Mouse (Mus musculus): ENCODE results near the gene Vill. TPM values are rescaled to one million over a fixed set of nuclear protein-coding genes. Genes with fewer than 3 reads are reported as not detected.

The Vill gene
- polyA plus RNA-seq, 1 experiment, result 4.3 TPM

GRCm38 (mm10) chr9:119090462-119090861 lies 37.9 kb downstream of the Vill start:
- Histone ChIP-seq H3K36me3 (ENCODE audit: control insufficient read depth, insufficient read depth, low read length) (no peaks in the 10 kb centered on the region), H3K27me3 (ENCODE audit: control insufficient read depth, insufficient read depth, low read length) (peaks cover 17% of the 10 kb centered on the region), H3K27ac (ENCODE audit: insufficient read depth, low read depth, low read length) (no peak overlapping the region), H3K4me1 (ENCODE audit: control insufficient read depth, insufficient read depth, insufficient read length, low read length) (peaks cover 17% of the 10 kb centered on the region), H3K4me3 (ENCODE audit: low read depth, low read length) (no peak overlapping the region)
- TF ChIP-seq POLR2A (IDR thresholded peaks at IDR 0.05; ENCODE audit: low read depth, low read length), result no peak
- no peak for TF ChIP-seq CTCF (IDR thresholded peaks at IDR 0.05; ENCODE audit: extremely low read depth, insufficient read length, insufficient replicate concordance, low read depth, low read length)
- WGBS, result 85% methylated on average over 5 of the region's 5 CpGs

DNA sequence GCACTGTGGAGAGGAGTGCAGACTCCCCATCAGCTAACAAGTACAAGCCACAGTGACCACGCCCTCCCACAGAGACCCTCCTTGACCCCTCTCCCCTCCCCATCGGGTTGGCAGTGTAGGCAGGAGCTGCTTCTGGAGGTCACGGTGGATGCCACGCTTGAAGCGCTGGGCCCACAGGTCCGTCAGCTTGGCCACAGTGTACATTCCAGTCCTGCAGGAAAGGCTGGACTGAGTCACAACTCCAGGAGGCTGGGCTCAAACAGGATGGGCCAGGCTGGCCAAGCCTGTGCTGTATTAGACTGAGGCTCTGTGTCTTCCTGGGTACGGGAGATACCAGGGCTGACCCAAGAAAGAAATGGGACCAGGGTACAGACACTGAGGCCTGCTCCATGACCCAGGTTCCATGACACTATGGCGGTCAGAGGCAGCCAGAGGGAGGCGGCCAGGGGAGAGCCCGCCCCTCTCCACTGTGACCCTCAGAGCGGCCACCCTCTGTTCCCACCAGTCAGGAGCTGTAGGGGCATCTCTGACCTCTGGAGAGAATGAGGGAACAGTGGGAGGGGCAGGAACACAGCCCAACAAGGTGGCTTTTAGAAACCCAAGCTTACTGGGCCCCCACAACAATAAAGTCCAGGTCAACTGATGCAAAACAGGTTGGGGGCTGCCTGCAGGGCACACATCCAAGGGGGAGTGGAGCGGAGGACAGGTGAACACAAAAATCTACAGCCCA lies 39.2 kb downstream of the Vill start:
- Histone ChIP-seq H3K4me1 (ENCODE audit: control insufficient read depth, insufficient read depth, insufficient read length, low read length) (peaks cover 11% of the 10 kb centered on the region), H3K4me3 (ENCODE audit: low read depth, low read length) (no peak overlapping the region), H3K27ac (ENCODE audit: insufficient read depth, low read depth, low read length) (no peak overlapping the region), H3K36me3 (ENCODE audit: control insufficient read depth, insufficient read depth, low read length) (no peaks in the 10 kb centered on the region), H3K27me3 (ENCODE audit: control insufficient read depth, insufficient read depth, low read length) (peaks cover 17% of the 10 kb centered on the region)
- WGBS, result 71% methylated on average over 12 of the region's 12 CpGs
- no peak for TF ChIP-seq POLR2A (IDR thresholded peaks at IDR 0.05; ENCODE audit: low read depth, low read length)
- no peak for TF ChIP-seq CTCF (IDR thresholded peaks at IDR 0.05; ENCODE audit: extremely low read depth, insufficient read length, insufficient replicate concordance, low read depth, low read length)

DNA sequence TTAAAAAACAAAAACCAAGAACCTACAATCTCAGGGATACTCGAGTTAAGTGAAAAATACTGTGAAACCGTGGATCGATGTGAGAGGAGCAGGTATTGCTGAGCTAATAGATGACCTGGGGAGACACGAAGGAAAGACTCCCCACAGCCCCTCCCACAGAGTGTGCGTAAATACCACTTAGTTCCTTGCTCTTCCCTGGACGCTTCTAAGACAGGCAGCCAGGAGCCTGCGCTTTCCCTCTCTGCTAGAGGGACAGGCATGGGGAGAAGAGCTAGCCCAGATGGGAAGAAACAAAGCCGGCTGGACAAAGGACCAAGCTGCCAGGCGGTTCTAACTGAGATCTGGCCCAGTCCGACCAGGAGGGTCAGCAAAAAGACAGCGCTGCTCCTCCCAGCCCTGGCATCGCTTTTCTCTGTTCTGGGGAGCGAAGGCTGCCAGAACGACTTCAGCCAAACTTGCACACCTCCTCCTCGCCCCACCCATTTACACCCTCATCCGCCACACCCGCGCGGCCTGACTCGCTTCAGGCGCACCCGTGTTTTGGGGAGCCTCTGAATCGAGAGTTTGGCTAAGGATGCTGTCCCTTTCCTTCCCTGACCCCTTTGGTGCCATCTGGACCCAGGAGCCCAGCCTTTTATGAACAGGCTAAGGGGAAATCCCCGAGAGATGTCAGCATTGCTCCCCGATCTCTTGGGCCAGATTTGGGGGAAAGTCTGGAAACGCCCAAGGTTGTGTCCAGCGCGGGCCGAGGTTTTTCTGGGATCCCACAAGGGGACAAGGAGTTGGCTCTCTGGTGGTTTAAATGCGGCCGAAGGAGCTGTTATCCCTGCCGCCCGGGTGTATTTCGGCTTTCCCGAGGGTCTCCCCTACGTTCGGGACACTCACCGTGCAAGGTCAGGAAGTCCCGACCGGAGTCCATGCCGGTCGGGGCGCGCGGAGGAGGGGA lies 40.2 kb downstream of the Vill start:
- WGBS, result 3% methylated on average over 45 of the region's 45 CpGs
- TF ChIP-seq POLR2A (IDR thresholded peaks at IDR 0.05; ENCODE audit: low read depth, low read length) (no peak), CTCF (IDR thresholded peaks at IDR 0.05; ENCODE audit: extremely low read depth, insufficient read length, insufficient replicate concordance, low read depth, low read length) (no peak)
- H3K27ac ChIP-seq (ENCODE audit: insufficient read depth, low read depth, low read length), result no peak overlapping the region
- H3K4me1 ChIP-seq (ENCODE audit: control insufficient read depth, insufficient read depth, insufficient read length, low read length), result peaks cover 7% of the 10 kb centered on the region
- no peaks in the 10 kb centered on the region for H3K36me3 ChIP-seq (ENCODE audit: control insufficient read depth, insufficient read depth, low read length)
- H3K27me3 ChIP-seq (ENCODE audit: control insufficient read depth, insufficient read depth, low read length), result peaks cover 17% of the 10 kb centered on the region
- peak overlapping the region; percentile 61 for H3K4me3 ChIP-seq (ENCODE audit: low read depth, low read length)

- peak; percentile 22; the same call in 1 of the 2 replicates for TF ChIP-seq POLR2A (IDR thresholded peaks at IDR 0.05; ENCODE audit: low read depth, low read length)
- TF ChIP-seq CTCF (IDR thresholded peaks at IDR 0.05; ENCODE audit: extremely low read depth, insufficient read length, insufficient replicate concordance, low read depth, low read length), result no peak
- 18% methylated on average over 45 of the region's 45 CpGs for WGBS
- Histone ChIP-seq H3K4me3 (ENCODE audit: low read depth, low read length) (peak within 1 kb of the TSS; percentile 61), H3K27ac (ENCODE audit: insufficient read depth, low read depth, low read length) (no peak within 1 kb of the TSS), H3K27me3 (ENCODE audit: control insufficient read depth, insufficient read depth, low read length) (peaks cover 17% of the 10 kb centered on the region), H3K36me3 (ENCODE audit: control insufficient read depth, insufficient read depth, low read length) (no peaks in the 10 kb centered on the region), H3K4me1 (ENCODE audit: control insufficient read depth, insufficient read depth, insufficient read length, low read length) (peaks cover 7% of the 10 kb centered on the region)
Observed at GRCm38 (mm10) chr9:119093419-119094295, 41.1 kb downstream of the Vill start, which contains the start of gene Plcd1. Plcd1 (minus strand) TSS chr9:119093502.

DNA sequence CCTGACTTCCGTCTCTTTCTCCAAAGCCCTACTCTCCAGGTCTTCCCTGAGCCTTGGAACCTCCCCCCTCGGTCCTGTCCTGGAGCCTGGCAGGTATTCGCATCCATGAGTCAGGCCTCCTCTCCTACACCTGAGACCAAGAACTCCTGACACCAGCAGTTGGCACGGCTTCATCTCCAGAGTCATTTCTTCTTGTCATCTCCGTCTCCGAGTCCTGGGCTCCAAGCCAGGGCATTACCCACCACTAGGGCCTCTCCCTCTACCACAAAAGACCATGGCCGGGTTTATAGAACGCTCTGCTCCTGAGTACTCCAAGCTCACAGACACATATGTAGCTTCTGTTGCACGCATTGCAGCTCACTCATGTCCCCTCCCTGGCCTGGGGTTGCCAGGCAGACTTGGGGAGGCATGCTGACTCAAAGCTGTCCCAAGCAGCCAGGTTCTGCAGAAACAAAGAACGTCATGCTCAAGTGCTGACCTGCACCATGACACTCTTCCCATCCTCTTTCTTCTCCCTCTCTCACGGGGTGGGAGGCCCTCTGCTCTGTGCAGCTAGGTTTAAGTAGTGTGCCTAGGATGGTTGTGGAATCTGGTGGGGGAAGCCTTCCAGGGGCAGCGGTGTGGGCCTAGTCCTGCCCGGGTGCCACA lies 42.0 kb downstream of the Vill start:
- H3K27ac ChIP-seq (ENCODE audit: insufficient read depth, low read depth, low read length), result no peak overlapping the region
- H3K4me3 ChIP-seq (ENCODE audit: low read depth, low read length), result no peak overlapping the region
- TF ChIP-seq POLR2A (IDR thresholded peaks at IDR 0.05; ENCODE audit: low read depth, low read length) (no peak), CTCF (IDR thresholded peaks at IDR 0.05; ENCODE audit: extremely low read depth, insufficient read length, insufficient replicate concordance, low read depth, low read length) (no peak)
- 77% methylated on average over 13 of the region's 13 CpGs for WGBS
- peaks cover 17% of the 10 kb centered on the region for H3K27me3 ChIP-seq (ENCODE audit: control insufficient read depth, insufficient read depth, low read length)
- H3K4me1 ChIP-seq (ENCODE audit: control insufficient read depth, insufficient read depth, insufficient read length, low read length), result peaks cover 7% of the 10 kb centered on the region
- no peaks in the 10 kb centered on the region for H3K36me3 ChIP-seq (ENCODE audit: control insufficient read depth, insufficient read depth, low read length)

- Histone ChIP-seq H3K27ac (ENCODE audit: insufficient read depth, low read depth, low read length) (no peak overlapping the region), H3K27me3 (ENCODE audit: control insufficient read depth, insufficient read depth, low read length) (no peaks in the 10 kb centered on the region), H3K4me3 (ENCODE audit: low read depth, low read length) (no peak overlapping the region), H3K4me1 (ENCODE audit: control insufficient read depth, insufficient read depth, insufficient read length, low read length) (peaks cover 5% of the 10 kb centered on the region; the same call in 1 of the 2 replicates), H3K36me3 (ENCODE audit: control insufficient read depth, insufficient read depth, low read length) (no peaks in the 10 kb centered on the region)
- TF ChIP-seq POLR2A (IDR thresholded peaks at IDR 0.05; ENCODE audit: low read depth, low read length) (no peak), CTCF (IDR thresholded peaks at IDR 0.05; ENCODE audit: extremely low read depth, insufficient read length, insufficient replicate concordance, low read depth, low read length) (no peak)
- 16% methylated on average over 15 of the region's 15 CpGs for WGBS
Observed at GRCm38 (mm10) chr9:119100177-119100898, 47.8 kb downstream of the Vill start.

All from small intestine, adult 2 months (tissue).